Mouse (Mus musculus) effector memory CD4-positive, alpha-beta T cell, adult 5 months (primary cell): ENCODE data around the gene Abi3. TPM values are rescaled to one million over a fixed set of nuclear protein-coding genes. Genes with fewer than 3 reads are reported as not detected.

Source experiments
- polyA plus RNA-seq: library from polyadenylated mRNA; unstranded; fragments of 100-300 nt; shearing (Covaris generic); gene quantifications from one replicate; pipeline ENCODE4 v1.2.1, GENCODE M21; 2017

Gene Abi3
- 10.4 TPM for polyA plus RNA-seq

DNA sequence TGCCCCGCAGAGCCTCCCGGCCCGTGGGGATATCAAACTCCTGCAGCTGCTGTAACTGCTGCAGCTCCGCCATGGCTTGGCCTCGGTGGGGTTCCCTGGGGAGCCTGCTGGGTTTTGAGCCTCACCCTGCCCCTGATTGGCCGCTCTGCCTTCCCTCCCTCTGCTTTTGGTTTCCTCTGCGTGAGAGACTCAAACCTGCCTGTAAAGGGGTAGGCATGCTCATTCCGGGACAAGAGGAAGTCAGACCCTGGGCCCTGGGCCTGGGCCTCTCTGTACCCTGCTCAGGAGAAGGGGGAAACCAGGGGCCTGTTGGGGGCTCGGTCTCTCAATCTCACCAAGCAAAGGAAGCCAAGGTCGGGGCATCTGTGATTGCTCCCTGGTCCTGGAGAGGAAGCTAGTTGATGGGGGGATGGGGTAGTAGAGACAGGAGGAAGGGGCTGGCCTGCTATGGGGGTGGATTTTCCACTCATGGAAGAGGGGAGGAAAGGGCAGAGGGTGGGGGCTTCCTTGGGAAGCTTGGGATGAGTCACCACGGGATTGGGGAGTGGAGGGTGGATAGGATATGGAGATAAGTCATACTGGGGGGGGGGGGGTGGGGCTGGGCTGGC is at the start of gene Abi3:
Gene Abi3, minus strand, starts transcription at position 403 of the 608 bp plus-strand sequence.

DNA sequence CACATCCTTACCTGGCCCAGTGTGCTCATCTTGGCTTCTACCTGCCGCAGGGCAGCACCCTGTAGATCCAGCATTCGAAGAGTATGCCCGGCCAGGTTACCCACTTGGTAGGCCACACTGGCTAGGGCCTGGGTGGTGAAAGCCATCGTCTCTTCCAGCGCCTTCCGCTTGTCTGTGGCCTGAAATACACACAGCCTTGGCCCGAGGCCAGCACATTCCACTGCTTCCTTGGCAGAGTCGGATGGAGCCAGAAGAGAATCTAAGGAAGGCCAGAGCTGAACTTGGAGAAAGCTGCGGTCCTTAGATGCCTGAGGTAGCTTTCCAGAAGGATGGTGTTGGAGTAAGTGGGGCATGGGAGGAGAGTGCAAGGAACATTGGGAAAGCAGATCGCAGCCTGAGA is 5.2 kb downstream of the Abi3 start, which contains the start of gene Gngt2:
Gene Gngt2, plus strand, starts transcription at position 158 of the 400 bp plus-strand sequence.

DNA sequence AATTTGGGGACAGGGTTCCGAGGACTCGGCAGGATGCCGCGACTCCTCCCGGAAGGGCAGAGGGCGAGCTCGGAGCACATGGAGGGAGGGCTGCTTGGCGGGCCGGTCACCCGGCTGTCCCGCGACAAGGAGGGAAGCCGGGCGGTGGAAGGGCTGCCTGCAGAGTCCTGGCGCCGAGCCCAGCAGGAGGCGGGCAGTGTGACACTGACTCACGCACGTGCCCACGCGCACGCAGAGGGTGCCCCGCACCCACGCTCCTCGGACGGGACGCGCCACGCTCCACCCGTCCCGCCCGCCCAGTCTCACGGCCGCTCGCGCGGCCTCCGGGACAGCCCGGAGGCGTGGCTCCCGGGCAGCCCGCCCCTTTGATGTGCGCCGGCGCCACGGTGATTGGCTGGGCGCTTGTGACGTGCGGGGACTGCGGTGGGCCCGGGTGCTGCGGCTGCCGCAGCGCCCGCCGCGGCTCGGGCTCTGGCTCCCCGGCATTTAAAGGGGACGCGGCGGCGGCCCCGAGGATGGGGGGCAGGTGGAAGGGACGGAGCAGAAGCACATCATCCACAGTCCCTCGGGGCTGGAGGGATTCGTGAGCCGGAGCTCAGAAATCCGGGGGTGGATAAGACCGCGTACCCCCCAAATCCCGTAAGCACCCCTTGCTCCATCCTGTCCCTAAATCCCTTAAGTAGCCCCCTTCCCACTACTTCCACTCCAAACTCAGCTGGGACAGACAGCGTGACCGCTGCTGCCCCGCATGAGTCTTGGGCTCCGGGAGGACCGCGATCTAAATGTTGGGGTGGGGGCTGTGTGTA is 18.0 kb downstream of the Abi3 start, which contains the start of gene Phospho1:
Gene Phospho1, plus strand, starts transcription at position 429 of the 806 bp plus-strand sequence.

Other genes starting within 250 kb of the Abi3 start
- 55.4 TPM for gene Phb, start 175.5 kb downstream of the Abi3 start, polyA plus RNA-seq
- 28.0 TPM for gene Zfp652, start 129.8 kb downstream of the Abi3 start, polyA plus RNA-seq
- gene B130006D01Rik, start 118.9 kb downstream of the Abi3 start, polyA plus RNA-seq = 0.59 TPM
- gene Phospho1, start 18.0 kb downstream of the Abi3 start, polyA plus RNA-seq = not detected
- gene Gngt2, start 5.3 kb downstream of the Abi3 start, polyA plus RNA-seq = 6.2 TPM
- not detected for gene B4galnt2, start 72.4 kb upstream of the Abi3 start, polyA plus RNA-seq
- gene Igf2bp1, start 163.5 kb upstream of the Abi3 start, polyA plus RNA-seq = not detected
- gene Gip, start 182.1 kb upstream of the Abi3 start, polyA plus RNA-seq = not detected
- gene Snf8, start 192.4 kb upstream of the Abi3 start, polyA plus RNA-seq = 63.8 TPM
- gene Ube2z, start 222.9 kb upstream of the Abi3 start, polyA plus RNA-seq = 55.5 TPM
- 233 TPM for gene Atp5g1, start 233.2 kb upstream of the Abi3 start, polyA plus RNA-seq